Mouse (Mus musculus) ES-E14 (cell line): ENCODE measurements around the gene Mboat2. TPM values are rescaled to one million over a fixed set of nuclear protein-coding genes. Genes with fewer than 3 reads are reported as not detected.

ENCODE experiments used
- DNase-seq: peaks from one replicate; pipeline ENCODE4 v3.0.0-alpha.2; 2013; ENCODE audit warnings: low read depth, low spot score
- H3K27ac ChIP-seq: 2 replicates; pipeline ENCODE4 v1.5.1; 2012; ENCODE audit warnings: low read depth, mild to moderate bottlenecking, low read length, moderate library complexity, mixed read lengths; ENCODE audit not compliant: poor library complexity, insufficient read depth, severe bottlenecking
- H3K36me3 ChIP-seq: 2 replicates; pipeline ENCODE4 v1.6.1; 2012; ENCODE audit warnings: mild to moderate bottlenecking, low read length, moderate library complexity, mixed read lengths; ENCODE audit not compliant: control insufficient read depth, poor library complexity, insufficient read depth, severe bottlenecking
- H3K4me1 ChIP-seq, 2 experiments: fragments of 150-350 bp in 1 of 2; sonication (generic) in 1 of 2; 2 replicates each; pipeline ENCODE4 v1.6.1; 2012; ENCODE audit warnings: low read length in 2 of 2, mild to moderate bottlenecking in 1 of 2, mixed read lengths in 1 of 2; ENCODE audit not compliant: control insufficient read depth in 2 of 2, insufficient read depth in 2 of 2, poor library complexity in 1 of 2
- H3K4me3 ChIP-seq, 2 experiments: fragments of 150-350 bp in 1 of 2; sonication (generic) in 1 of 2; 2 replicates each; pipeline ENCODE4 v1.5.1; 2012; ENCODE audit warnings: low read length in 2 of 2, low read depth in 1 of 2, mild to moderate bottlenecking in 1 of 2, mixed read lengths in 1 of 2; ENCODE audit not compliant: insufficient read depth in 1 of 2, poor library complexity in 1 of 2, severe bottlenecking in 1 of 2
- H3K9ac ChIP-seq: 2 replicates; pipeline ENCODE4 v1.6.1; 2012; ENCODE audit warnings: low read depth, mild to moderate bottlenecking, low read length, mixed read lengths; ENCODE audit not compliant: poor library complexity, insufficient read depth, severe bottlenecking
- H3K9me3 ChIP-seq: fragments of 150-350 bp; sonication (generic); 2 replicates; pipeline ENCODE4 v1.6.1; 2012; ENCODE audit warnings: low read depth, mild to moderate bottlenecking, low read length; ENCODE audit not compliant: control insufficient read depth, insufficient read depth
- CHD2 ChIP-seq: IDR thresholded peaks from 2 replicates; pipeline ENCODE4 v1.6.1; 2014; ENCODE audit warnings: mild to moderate bottlenecking, low read depth, low read length, inconsistent platforms
- HCFC1 ChIP-seq: IDR thresholded peaks from 2 replicates; pipeline ENCODE4 v1.6.1; 2012; ENCODE audit warnings: low read length, inconsistent platforms, borderline replicate concordance; ENCODE audit not compliant: insufficient read depth
- MAFK ChIP-seq: IDR thresholded peaks from 2 replicates; pipeline ENCODE4 v1.6.1; 2014; ENCODE audit warnings: mild to moderate bottlenecking, low read depth, low read length, inconsistent platforms; ENCODE audit not compliant: insufficient read depth
- ZC3H11A ChIP-seq: IDR thresholded peaks from 2 replicates; pipeline ENCODE4 v1.6.1; 2012; ENCODE audit warnings: low read depth, mild to moderate bottlenecking, inconsistent platforms, low read length, borderline replicate concordance
- ZNF384 ChIP-seq: IDR thresholded peaks from 2 replicates; pipeline ENCODE4 v1.6.1; 2012; ENCODE audit warnings: low read depth, low read length, inconsistent platforms
- in situ Hi-C, 2 experiments: fragments of 600-800 bp; cut with MboI; formaldehyde crosslinking; loops; one replicate each; pipeline ENCODE4 v1.15.1; 2025; ENCODE audit warnings: low sequenced_read_pairs in 2 of 2, inconsistent platforms in 1 of 2; ENCODE audit not compliant: unreplicated experiment in 2 of 2
- total RNA-seq: library from RNA; depleted of rRNA; stranded (reverse); fragments of 300-350 nt; gene quantifications from 2 replicates; pipeline ENCODE4 v1.2.3, GENCODE M21; 2012

The Mboat2 gene
- total RNA-seq, 1 experiment = 16.0 TPM

- peak; percentile 83 for DNase-seq
- Histone ChIP-seq H3K36me3 (peaks cover 8% of the 10 kb centered on the region; the same call in 1 of the 2 replicates), H3K9me3 (no peaks in the 10 kb centered on the region), H3K4me1 (no peaks in the 10 kb centered on the region), H3K27ac (no peak overlapping the region), H3K4me3 (no peak overlapping the region), H3K9ac (no peak overlapping the region)
- TF ChIP-seq HCFC1 (no peak), ZC3H11A (peak; percentile 64; the same call in 1 of the 2 replicates), MAFK (no peak)
- in situ Hi-C loops = loop anchor here in 1 of 2 experiments (10.0 kb wide), 1 partner anchor 236 kb away; no protein-coding TSS in a partner anchor
Observed at GRCm38 (mm10) chr12:24950376-24951046, 119.8 kb downstream of the Mboat2 start.

- peak; percentile 64 for DNase-seq
- in situ Hi-C loops = loop anchor here in 1 of 2 experiments (10.0 kb wide), 1 partner anchor 237 kb away; no protein-coding TSS in a partner anchor
- TF ChIP-seq ZNF384 (no peak), HCFC1 (no peak), ZC3H11A (peak; percentile 11; the same call in 1 of the 2 replicates)
- no peak overlapping the region for H3K4me3 ChIP-seq
- H3K36me3 ChIP-seq = peaks cover 5% of the 10 kb centered on the region; the same call in 1 of the 2 replicates
- no peak overlapping the region for H3K27ac ChIP-seq
- H3K9me3 ChIP-seq = no peaks in the 10 kb centered on the region
- H3K4me1 ChIP-seq = no peaks in the 10 kb centered on the region
- no peak overlapping the region for H3K9ac ChIP-seq
Observed at GRCm38 (mm10) chr12:24952147-24952546, 121.5 kb downstream of the Mboat2 start.

- Histone ChIP-seq H3K36me3 (peaks cover 2% of the 10 kb centered on the region; the same call in 1 of the 2 replicates), H3K27ac (no peak overlapping the region), H3K4me1 (no peaks in the 10 kb centered on the region), H3K9me3 (no peaks in the 10 kb centered on the region), H3K4me3 (no peak overlapping the region), H3K9ac (no peak overlapping the region)
- in situ Hi-C loops = loop anchor here in 1 of 2 experiments (10.0 kb wide), 1 partner anchor 240 kb away; no protein-coding TSS in a partner anchor
- DNase-seq = no peak
- TF ChIP-seq CHD2 (no peak), ZC3H11A (no peak), ZNF384 (no peak), MAFK (no peak), HCFC1 (no peak)
Observed at GRCm38 (mm10) chr12:24955137-24955536, 124.5 kb downstream of the Mboat2 start.

GRCm38 (mm10) chr12:24958526-24958925, 127.8 kb downstream of the Mboat2 start:
- H3K36me3 ChIP-seq = no peaks in the 10 kb centered on the region; the same call in 1 of the 2 replicates

More at GRCm38 (mm10) chr12:24958526-24958925, 127.8 kb downstream of the Mboat2 start:
- Histone ChIP-seq H3K9ac (no peak overlapping the region), H3K9me3 (no peaks in the 10 kb centered on the region), H3K4me3 (no peak overlapping the region), H3K4me1 (peaks cover 0 to 2% of the 10 kb centered on the region in 2 experiments; a peak in 1 of 4 replicates), H3K27ac (no peak overlapping the region)
- in situ Hi-C loops = loop anchor here in 1 of 2 experiments (10.0 kb wide), 1 partner anchor 244 kb away; no protein-coding TSS in a partner anchor
- DNase-seq = no peak
- no peak for TF ChIP-seq MAFK
- no peak for TF ChIP-seq CHD2
- no peak for TF ChIP-seq HCFC1
- TF ChIP-seq ZNF384 = no peak
- no peak for TF ChIP-seq ZC3H11A
